8 mouse cellular contexts compared by ENCODE assay signal in genomic region chr9:22054411-22055076, GRCm38 (mm10). TPM values are rescaled to one million over a fixed set of nuclear protein-coding genes. Genes with fewer than 3 reads are reported as not detected.
DNase-seq lines count a peak whose midpoint lies in the region; ATAC-seq and TF ChIP-seq lines count a peak whose summit lies in the region.

No protein-coding gene starts in this region.

- 3% methylated on average over 32 of the region's 32 CpGs for WGBS in forebrain, embryonic 12.5 days
- WGBS in hindbrain, embryonic 11.5 days, result 2% methylated on average over 32 of the region's 32 CpGs
- WGBS in lung, embryonic 16.5 days, result 3% methylated on average over 32 of the region's 32 CpGs

- DNase-seq in MEL (ENCODE audit: low read depth, low spot score), result no peak
- DNase-seq in c-Kit-positive CD71-positive TER-119-positive erythroid progenitor cells, embryonic 14.5 days (ENCODE audit: low spot score), result peak; percentile 64
- peak; percentile 85 for DNase-seq in hindbrain, embryonic 11.5 days (ENCODE audit: low spot score)
- DNase-seq in layer of hippocampus, postnatal 10 days (ENCODE audit: low spot score in 2 of 2), result peak; percentile 75 to 79
- DNase-seq in ovary, postnatal 36 days (ENCODE audit: low spot score), result peak; percentile 61
- peak; percentile 78 for DNase-seq in thymus, postnatal 25 days

- H3K27me3 ChIP-seq in MEL (ENCODE audit: control insufficient read depth in 1 of 2, insufficient read depth in 2 of 2, low read length in 2 of 2), result no peaks in the 10 kb centered on the region
- peaks cover 32% of the 10 kb centered on the region for H3K27me3 ChIP-seq in forebrain, embryonic 12.5 days
- H3K27me3 ChIP-seq in hindbrain, embryonic 11.5 days (ENCODE audit: control insufficient read depth, insufficient read depth, low read length), result peaks cover 8% of the 10 kb centered on the region; the same call in 1 of the 2 replicates
- peaks cover 49% of the 10 kb centered on the region for H3K27me3 ChIP-seq in lung, embryonic 16.5 days (ENCODE audit: control insufficient read depth, insufficient read depth, low read depth, low read length)

- no peak for TF ChIP-seq POLR2A in MEL (IDR thresholded peaks at IDR 0.05; ENCODE audit: control insufficient read depth in 1 of 2, insufficient read depth in 1 of 2, low read depth in 1 of 2, low read length in 2 of 2, poor library complexity in 1 of 2)

- no peak overlapping the region for H3K27ac ChIP-seq in MEL (ENCODE audit: control insufficient read depth, low read depth, low read length)
- no peak overlapping the region for H3K27ac ChIP-seq in forebrain, embryonic 12.5 days
- no peak overlapping the region for H3K27ac ChIP-seq in hindbrain, embryonic 11.5 days (ENCODE audit: low read depth, low read length)
- H3K27ac ChIP-seq in lung, embryonic 16.5 days (ENCODE audit: low read length), result no peak overlapping the region

- H3K9ac ChIP-seq in MEL (ENCODE audit: control insufficient read depth, low read depth, low read length, poor library complexity, severe bottlenecking), result no peak overlapping the region
- no peak overlapping the region for H3K9ac ChIP-seq in forebrain, embryonic 12.5 days
- H3K9ac ChIP-seq in hindbrain, embryonic 11.5 days (ENCODE audit: low read depth, low read length), result no peak overlapping the region
- H3K9ac ChIP-seq in lung, embryonic 16.5 days (ENCODE audit: low read length), result no peak overlapping the region

- H3K9me3 ChIP-seq in MEL (replicated peaks; ENCODE audit: insufficient read depth, low read length), result no peaks in the 10 kb centered on the region
- H3K9me3 ChIP-seq in forebrain, embryonic 12.5 days, result no peaks in the 10 kb centered on the region
- H3K9me3 ChIP-seq in hindbrain, embryonic 11.5 days (ENCODE audit: control insufficient read depth, low read length), result no peaks in the 10 kb centered on the region
- no peaks in the 10 kb centered on the region for H3K9me3 ChIP-seq in lung, embryonic 16.5 days (ENCODE audit: control insufficient read depth, low read length)

- H3K4me1 ChIP-seq in MEL (ENCODE audit: control insufficient read depth in 1 of 2, insufficient read depth in 2 of 2, low read length in 2 of 2), result no peaks in the 10 kb centered on the region
- H3K4me1 ChIP-seq in forebrain, embryonic 12.5 days, result peaks cover 25% of the 10 kb centered on the region
- peaks cover 6% of the 10 kb centered on the region; the same call in 1 of the 2 replicates for H3K4me1 ChIP-seq in hindbrain, embryonic 11.5 days (replicated peaks; ENCODE audit: control insufficient read depth, insufficient read depth, low read length)
- H3K4me1 ChIP-seq in lung, embryonic 16.5 days (replicated peaks; ENCODE audit: control insufficient read depth, insufficient read depth, low read length), result peaks cover 18% of the 10 kb centered on the region; the same call in 1 of the 2 replicates

- H3K4me3 ChIP-seq in MEL (ENCODE audit: control insufficient read depth in 1 of 2, insufficient read depth in 1 of 2, low read depth in 2 of 2, low read length in 2 of 2), result no peak overlapping the region
- H3K4me3 ChIP-seq in forebrain, embryonic 12.5 days (replicated peaks), result peak overlapping the region; percentile 11
- no peak overlapping the region for H3K4me3 ChIP-seq in hindbrain, embryonic 11.5 days (ENCODE audit: low read depth, low read length)
- no peak overlapping the region for H3K4me3 ChIP-seq in lung, embryonic 16.5 days (ENCODE audit: low read length)

- H3K36me3 ChIP-seq in MEL (ENCODE audit: control insufficient read depth in 1 of 2, insufficient read depth in 2 of 2, low read length in 2 of 2), result peaks cover 0 to 2% of the 10 kb centered on the region in 2 experiments; a peak in 1 of 4 replicates
- H3K36me3 ChIP-seq in forebrain, embryonic 12.5 days (replicated peaks), result peaks cover 27% of the 10 kb centered on the region
- H3K36me3 ChIP-seq in hindbrain, embryonic 11.5 days (ENCODE audit: control insufficient read depth, insufficient read depth, low read length), result no peaks in the 10 kb centered on the region
- H3K36me3 ChIP-seq in lung, embryonic 16.5 days (ENCODE audit: control insufficient read depth, insufficient read depth, low read length), result peaks cover 16% of the 10 kb centered on the region

- no peak for TF ChIP-seq CTCF in MEL (IDR thresholded peaks at IDR 0.05 in 2 of 3, conservative IDR thresholded peaks at IDR 0.05 in 1 of 3; ENCODE audit: control insufficient read depth in 1 of 3, insufficient read depth in 1 of 3, low read depth in 2 of 3, low read length in 3 of 3, poor library complexity in 1 of 3, severe bottlenecking in 1 of 3)

- TF ChIP-seq RAD21 in MEL (IDR thresholded peaks at IDR 0.05; ENCODE audit: low read depth, low read length), result no peak

- no peaks in the 10 kb centered on the region for H3K79me2 ChIP-seq in MEL (ENCODE audit: control insufficient read depth, insufficient read depth, low read length, poor library complexity)

- TF ChIP-seq EP300 in MEL (IDR thresholded peaks at IDR 0.05; ENCODE audit: low read depth in 1 of 2, low read length in 2 of 2), result no peak

- peak; percentile 8; the same call in 1 of the 2 replicates for ATAC-seq in forebrain, embryonic 12.5 days (ENCODE audit: low FRiP score)
- peak; percentile 16 for ATAC-seq in hindbrain, embryonic 11.5 days (ENCODE audit: low FRiP score)
- ATAC-seq in lung, embryonic 16.5 days (ENCODE audit: low read depth), result peak; percentile 27; the same call in 1 of the 2 replicates

- H3K4me2 ChIP-seq in forebrain, embryonic 12.5 days, result peak overlapping the region; percentile 46
- H3K4me2 ChIP-seq in hindbrain, embryonic 11.5 days (replicated peaks; ENCODE audit: low read depth, low read length), result peak overlapping the region; percentile 40
- H3K4me2 ChIP-seq in lung, embryonic 16.5 days (ENCODE audit: low read depth, low read length), result 0 out of 2 replicates have a peak overlapping the region, but pooled peaks have one; percentile 9

TF ChIP-seq in MEL, 35 proteins besides CTCF, POLR2A, EP300 and RAD21:
- peak; percentile 56; the same call in 1 of the 2 replicates for TF ChIP-seq ZKSCAN1 (IDR thresholded peaks at IDR 0.05; ENCODE audit: low read depth, low read length)
- TF ChIP-seq POLR2AphosphoS2 (IDR thresholded peaks at IDR 0.05; ENCODE audit: low read length), result peak; percentile 73
- no peak for TF ChIP-seq MEF2A (IDR thresholded peaks at IDR 0.05; ENCODE audit: extremely low read depth, insufficient replicate concordance, low read depth, low read length, poor library complexity, severe bottlenecking)
- TF ChIP-seq SMC3 (IDR thresholded peaks at IDR 0.05; ENCODE audit: low read depth, low read length), result peak; percentile 22; the same call in 1 of the 2 replicates
- no peak for TF ChIP-seq MAFK (IDR thresholded peaks at IDR 0.05; ENCODE audit: borderline replicate concordance, low read depth, low read length)
TF ChIP-seq in MEL: peak in this region for 3.

RNA-seq across cellular contexts. Expression of gene Elavl3, which starts 2.7 kb away (rescaled TPM):
- 0.15 and 0.20 TPM in 2 replicates for total RNA-seq in MEL (2012; rRNA removed)
- 1 to 10 TPM in 1 of 2 experiments, not detected in 1; 1.1 TPM for polyA plus RNA-seq in MEL (2012; ENCODE audit: insufficient read depth in 1 of 2, insufficient read length in 2 of 2, low read depth in 1 of 2, low replicate concordance in 2 of 2, missing spikeins in 1 of 2)
- polyA plus RNA-seq in forebrain, embryonic 12.5 days (2016; fragmentation: Nextera tagmentation; extraction: Ambion mirVana), result 57.2 and 73.7 TPM in 2 replicates
- polyA plus RNA-seq in hindbrain, embryonic 11.5 days (2014; fragmentation: Nextera tagmentation; extraction: Ambion mirVana), result 72.9 and 85.2 TPM in 2 replicates
- total RNA-seq in layer of hippocampus, postnatal 10 days (2021), result 100 to 1,000 TPM; 197 to 205 TPM
- 0.18 and 0.35 TPM in 2 replicates for polyA plus RNA-seq in lung, embryonic 16.5 days (2015; fragmentation: Nextera tagmentation; extraction: Ambion mirVana)

RNA-seq across cellular contexts. Expression of gene Gm49318, which starts 16.5 kb away (rescaled TPM):
- not detected in 2 replicates for total RNA-seq in MEL (2012; rRNA removed)
- polyA plus RNA-seq in MEL (2012; ENCODE audit: insufficient read depth in 1 of 2, insufficient read length in 2 of 2, low read depth in 1 of 2, low replicate concordance in 2 of 2, missing spikeins in 1 of 2), result not detected
- polyA plus RNA-seq in forebrain, embryonic 12.5 days (2016; fragmentation: Nextera tagmentation; extraction: Ambion mirVana), result not detected in 2 replicates
- polyA plus RNA-seq in hindbrain, embryonic 11.5 days (2014; fragmentation: Nextera tagmentation; extraction: Ambion mirVana), result 0.56 TPM in 1 of 2 replicates, not detected in the other
- total RNA-seq in layer of hippocampus, postnatal 10 days (2021), result 1 to 10 TPM in 1 of 2 experiments, not detected in 1; 6.2 TPM
- not detected in 2 replicates for polyA plus RNA-seq in lung, embryonic 16.5 days (2015; fragmentation: Nextera tagmentation; extraction: Ambion mirVana)

RNA-seq across cellular contexts. Expression of gene Zfp653, which starts 16.6 kb away (rescaled TPM):
- total RNA-seq in MEL (2012; rRNA removed), result 16.7 and 19.2 TPM in 2 replicates
- polyA plus RNA-seq in MEL (2012; ENCODE audit: insufficient read depth in 1 of 2, insufficient read length in 2 of 2, low read depth in 1 of 2, low replicate concordance in 2 of 2, missing spikeins in 1 of 2), result 10 to 100 TPM in 1 of 2 experiments, not detected in 1; 40.4 TPM
- 15.8 and 16.4 TPM in 2 replicates for polyA plus RNA-seq in forebrain, embryonic 12.5 days (2016; fragmentation: Nextera tagmentation; extraction: Ambion mirVana)
- 8.1 and 9.2 TPM in 2 replicates for polyA plus RNA-seq in hindbrain, embryonic 11.5 days (2014; fragmentation: Nextera tagmentation; extraction: Ambion mirVana)
- 10 to 100 TPM; 19.4 to 21.1 TPM for total RNA-seq in layer of hippocampus, postnatal 10 days (2021)
- 12.8 and 15.0 TPM in 2 replicates for polyA plus RNA-seq in lung, embryonic 16.5 days (2015; fragmentation: Nextera tagmentation; extraction: Ambion mirVana)

RNA-seq across cellular contexts. Expression of gene Ecsit, which starts 30.7 kb away (rescaled TPM):
- total RNA-seq in MEL (2012; rRNA removed), result 167 and 183 TPM in 2 replicates
- polyA plus RNA-seq in MEL (2012; ENCODE audit: insufficient read depth in 1 of 2, insufficient read length in 2 of 2, low read depth in 1 of 2, low replicate concordance in 2 of 2, missing spikeins in 1 of 2), result 100 to 1,000 TPM in 1 of 2 experiments, 10 to 100 TPM in 1; 87.6 to 211 TPM
- 35.0 and 39.0 TPM in 2 replicates for polyA plus RNA-seq in forebrain, embryonic 12.5 days (2016; fragmentation: Nextera tagmentation; extraction: Ambion mirVana)
- polyA plus RNA-seq in hindbrain, embryonic 11.5 days (2014; fragmentation: Nextera tagmentation; extraction: Ambion mirVana), result 32.4 and 38.4 TPM in 2 replicates
- total RNA-seq in layer of hippocampus, postnatal 10 days (2021), result 10 to 100 TPM; 45.8 to 46.8 TPM
- 28.9 and 31.9 TPM in 2 replicates for polyA plus RNA-seq in lung, embryonic 16.5 days (2015; fragmentation: Nextera tagmentation; extraction: Ambion mirVana)

RNA-seq across cellular contexts. Expression of gene Cnn1, which starts 44.5 kb away (rescaled TPM):
- 0.10 and 0.19 TPM in 2 replicates for total RNA-seq in MEL (2012; rRNA removed)
- under 1 TPM in 1 of 2 experiments, not detected in 1; 0.06 TPM for polyA plus RNA-seq in MEL (2012; ENCODE audit: insufficient read depth in 1 of 2, insufficient read length in 2 of 2, low read depth in 1 of 2, low replicate concordance in 2 of 2, missing spikeins in 1 of 2)
- 2.3 and 3.9 TPM in 2 replicates for polyA plus RNA-seq in forebrain, embryonic 12.5 days (2016; fragmentation: Nextera tagmentation; extraction: Ambion mirVana)
- polyA plus RNA-seq in hindbrain, embryonic 11.5 days (2014; fragmentation: Nextera tagmentation; extraction: Ambion mirVana), result 1.8 and 2.1 TPM in 2 replicates
- total RNA-seq in layer of hippocampus, postnatal 10 days (2021), result under 1 TPM; 0.42 to 0.43 TPM
- polyA plus RNA-seq in lung, embryonic 16.5 days (2015; fragmentation: Nextera tagmentation; extraction: Ambion mirVana), result 44.6 and 49.5 TPM in 2 replicates

Comparison
In these comparisons a context has a peak if more than half of its experiments do, and no peak if none do; other contexts are left out.
1. RNA of gene Elavl3, which starts 2.7 kb away (polyA plus RNA-seq): 72.9 to 85.2 TPM in hindbrain, embryonic 11.5 days and 57.2 to 73.7 TPM in forebrain, embryonic 12.5 days; 1.1 TPM in MEL and 0.18 to 0.35 TPM in lung, embryonic 16.5 days; every median in the first group is over 10 times any median in the second.
2. Peak in every context shown above with its lines, with median percentiles within 50 percentile points of each other: ATAC-seq and H3K4me2 ChIP-seq.